8 mouse cellular contexts compared by ENCODE assay signal in the genomic region with DNA sequence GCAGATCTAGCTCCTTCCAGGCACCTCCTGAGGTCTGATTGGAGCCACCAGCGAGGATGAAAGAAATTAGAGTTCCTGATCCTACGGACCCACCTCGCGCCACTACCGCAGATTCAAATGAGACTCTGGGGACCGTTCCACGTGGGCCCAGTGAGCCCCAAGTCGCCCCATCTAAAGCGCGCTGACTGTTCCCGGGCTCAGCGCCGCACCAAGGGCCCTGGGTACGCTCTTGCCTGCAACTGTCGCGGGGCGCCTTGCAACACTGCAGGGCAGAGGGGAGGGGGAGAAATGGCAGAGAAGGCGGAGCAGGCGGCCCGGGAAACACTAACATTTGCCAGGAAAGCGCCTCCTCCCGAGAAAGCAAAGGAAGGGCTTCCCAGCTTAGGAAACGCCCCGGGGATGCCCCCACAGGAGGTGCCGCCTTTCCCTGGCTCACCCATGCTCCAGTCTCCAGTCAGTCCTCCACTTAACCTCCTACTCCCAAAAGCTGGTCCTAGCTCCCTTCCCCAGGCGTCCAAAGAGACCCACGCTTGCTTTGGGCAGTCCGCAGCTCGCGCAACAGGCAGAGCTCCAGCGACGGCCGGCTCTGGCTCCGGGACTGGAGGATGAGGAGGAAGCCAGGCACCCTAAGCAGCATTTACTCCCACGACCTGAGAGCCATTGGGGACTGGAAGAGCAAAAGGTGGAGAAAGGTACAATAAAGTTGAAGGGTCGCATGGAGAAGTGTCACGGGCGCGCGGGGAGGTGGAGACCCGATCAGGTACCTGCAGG. TPM values are rescaled to one million over a fixed set of nuclear protein-coding genes. Genes with fewer than 3 reads are reported as not detected.
DNase-seq lines count a peak whose midpoint lies in the region; ATAC-seq and TF ChIP-seq lines count a peak whose summit lies in the region.

No protein-coding gene starts in this region.

- H3K4me1 ChIP-seq in intestine, embryonic 15.5 days (replicated peaks) = peaks cover 13% of the 10 kb centered on the region
- peaks cover 23% of the 10 kb centered on the region for H3K4me1 ChIP-seq in midbrain, embryonic 10.5 days
- peaks cover 3% of the 10 kb centered on the region; the same call in 1 of the 2 replicates for H3K4me1 ChIP-seq in small intestine, adult 2 months (ENCODE audit: control insufficient read depth, insufficient read depth, insufficient read length, low read length)

- peak overlapping the region; percentile 59 for H3K4me3 ChIP-seq in intestine, embryonic 15.5 days (replicated peaks)
- H3K4me3 ChIP-seq in midbrain, embryonic 10.5 days = peak overlapping the region; percentile 68
- H3K4me3 ChIP-seq in small intestine, adult 2 months (ENCODE audit: low read depth, low read length) = peak overlapping the region; percentile 64

- peak; percentile 45 for DNase-seq in WW6 (ENCODE audit: low read depth, low spot score)
- DNase-seq in embryo, embryonic 11 days = peak; percentile 72
- peak; percentile 27 to 33 for DNase-seq in gastrocnemius, postnatal 36 days
- DNase-seq in left cerebral cortex, postnatal 4 days = peak; percentile 35
- peak; percentile 61 for DNase-seq in midbrain, embryonic 10.5 days (ENCODE audit: low spot score)
- no peak for DNase-seq in thymus, postnatal 14 days

- H3K9me3 ChIP-seq in intestine, embryonic 15.5 days = no peaks in the 10 kb centered on the region
- no peaks in the 10 kb centered on the region for H3K9me3 ChIP-seq in midbrain, embryonic 10.5 days (replicated peaks)

- peak overlapping the region; percentile 97 for H3K4me2 ChIP-seq in intestine, embryonic 15.5 days (replicated peaks)

- TF ChIP-seq CTCF in small intestine, adult 2 months (IDR thresholded peaks at IDR 0.05; ENCODE audit: extremely low read depth, insufficient read length, insufficient replicate concordance, low read depth, low read length) = no peak

- intact Hi-C loops in gastrocnemius, postnatal 36 days (cut with DNase I) = no loop called here
- intact Hi-C loops in left cerebral cortex, postnatal 4 days (cut with DNase I) = loop anchor here (10.0 kb wide), 1 partner anchor 345 kb away; no protein-coding TSS in a partner anchor

- H3K27ac ChIP-seq in intestine, embryonic 15.5 days = no peak overlapping the region
- peak overlapping the region; percentile 13; the same call in 1 of the 2 replicates for H3K27ac ChIP-seq in midbrain, embryonic 10.5 days (replicated peaks)
- H3K27ac ChIP-seq in small intestine, adult 2 months (ENCODE audit: insufficient read depth, low read depth, low read length) = no peak overlapping the region

- peak; percentile 57 for ATAC-seq in intestine, embryonic 15.5 days

- under 1% methylated on average over 41 of the region's 41 CpGs for WGBS in intestine, embryonic 15.5 days
- under 1% methylated on average over 40 of the region's 41 CpGs for WGBS in midbrain, embryonic 10.5 days
- 1% methylated on average over 41 of the region's 41 CpGs for WGBS in small intestine, adult 2 months

- H3K27me3 ChIP-seq in intestine, embryonic 15.5 days (replicated peaks) = peaks cover 19% of the 10 kb centered on the region
- H3K27me3 ChIP-seq in midbrain, embryonic 10.5 days (ENCODE audit: low read depth, poor library complexity, severe bottlenecking) = peaks cover 63% of the 10 kb centered on the region
- H3K27me3 ChIP-seq in small intestine, adult 2 months (ENCODE audit: control insufficient read depth, insufficient read depth, low read length) = peaks cover 17% of the 10 kb centered on the region

- H3K9ac ChIP-seq in intestine, embryonic 15.5 days = peak overlapping the region; percentile 53

- TF ChIP-seq POLR2A in small intestine, adult 2 months (IDR thresholded peaks at IDR 0.05; ENCODE audit: low read depth, low read length) = no peak

- no peaks in the 10 kb centered on the region for H3K36me3 ChIP-seq in intestine, embryonic 15.5 days
- H3K36me3 ChIP-seq in midbrain, embryonic 10.5 days = no peaks in the 10 kb centered on the region
- no peaks in the 10 kb centered on the region for H3K36me3 ChIP-seq in small intestine, adult 2 months (ENCODE audit: control insufficient read depth, insufficient read depth, low read length)

RNA-seq across cellular contexts. Expression of gene Kcns3, which starts 1.2 kb away (rescaled TPM):
- under 1 TPM; 0.46 to 0.49 TPM for total RNA-seq in gastrocnemius, postnatal 36 days (2021)
- 4.0 and 4.6 TPM in 2 replicates for polyA plus RNA-seq in intestine, embryonic 15.5 days (2015; fragmentation: Nextera tagmentation; extraction: Ambion mirVana)
- total RNA-seq in left cerebral cortex, postnatal 4 days (2021) = 1 to 10 TPM; 3.8 to 4.3 TPM
- 0.26 and 0.39 TPM in 2 replicates for polyA plus RNA-seq in midbrain, embryonic 10.5 days (2016; fragmentation: Nextera tagmentation; extraction: Ambion mirVana)
- polyA plus RNA-seq in small intestine, adult 2 months (2012; rRNA removed) = 0.86 and 0.98 TPM in 2 replicates

RNA-seq across cellular contexts. Expression of gene Msgn1, which starts 59.2 kb away (rescaled TPM):
- not detected for total RNA-seq in gastrocnemius, postnatal 36 days (2021)
- not detected in 2 replicates for polyA plus RNA-seq in intestine, embryonic 15.5 days (2015; fragmentation: Nextera tagmentation; extraction: Ambion mirVana)
- total RNA-seq in left cerebral cortex, postnatal 4 days (2021) = not detected
- not detected in 2 replicates for polyA plus RNA-seq in midbrain, embryonic 10.5 days (2016; fragmentation: Nextera tagmentation; extraction: Ambion mirVana)
- not detected in 2 replicates for polyA plus RNA-seq in small intestine, adult 2 months (2012; rRNA removed)
